Mouse (Mus musculus): ENCODE results near the gene Gm21897. TPM values are rescaled to one million over a fixed set of nuclear protein-coding genes. Genes with fewer than 3 reads are reported as not detected.
"Not testable (repeated sequence)": the region's sequence is repeated elsewhere in the genome, so short reads cannot be mapped to it uniquely, and the experiment has no call there.

Gene Gm21897
- not detected for total RNA-seq (2021)
- long read RNA-seq, experiment 1: 0 reads
- long read RNA-seq, experiment 2: 0 reads

GRCm38 (mm10) chr16:15317158-15317557 lies at the start of gene Gm21897:
Gene Gm21897 (plus strand): TSS chr16:15317458.
- DNase-seq (ENCODE audit: low spot score in 2 of 2); intact Hi-C loops (cut with DNase I): not testable (repeated sequence)

DNA sequence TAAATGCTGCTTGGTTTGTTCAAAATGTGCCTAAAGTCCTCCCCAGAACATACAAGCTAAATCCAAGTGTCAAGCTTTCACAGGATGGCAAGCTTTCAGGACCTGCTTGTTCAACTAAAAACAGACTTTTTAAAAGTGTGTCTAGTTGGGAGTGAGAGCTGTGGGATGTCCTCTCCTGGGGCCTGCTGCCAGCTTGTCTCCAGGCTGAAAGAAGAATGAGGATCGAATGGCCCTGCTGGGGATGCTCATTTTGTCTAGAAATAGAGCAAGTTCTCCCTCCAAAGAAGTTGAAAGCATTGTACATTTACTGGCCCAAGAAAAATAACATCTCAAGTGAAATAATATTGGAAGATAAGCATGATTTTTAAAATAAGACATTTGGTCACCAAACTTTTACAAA lies 45.0 kb upstream of the Gm21897 start:
- no peak for DNase-seq (ENCODE audit: low spot score in 2 of 2)
- intact Hi-C loops (cut with DNase I): no loop called here

DNA sequence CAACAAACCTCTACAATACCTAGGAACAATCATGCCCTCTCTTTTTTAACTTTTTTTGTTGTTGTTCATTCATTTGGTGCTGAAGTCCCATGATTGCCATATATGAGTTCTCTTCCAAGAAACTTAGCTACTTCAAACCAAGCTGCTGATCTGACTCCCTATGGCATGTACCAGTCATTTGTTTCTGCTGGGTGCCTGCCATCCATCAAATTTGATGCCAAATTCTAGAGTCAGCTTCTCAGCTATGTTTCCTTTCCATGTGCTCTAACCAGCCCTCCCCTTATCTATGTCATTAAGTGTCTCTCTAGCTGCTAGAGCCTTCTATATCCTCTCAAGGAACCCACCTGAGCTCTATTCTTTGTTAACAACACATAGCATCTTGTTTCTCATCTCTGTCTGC lies 39.8 kb upstream of the Gm21897 start:
- DNase-seq (ENCODE audit: low spot score in 2 of 2): no peak
- intact Hi-C loops (cut with DNase I): no loop called here

DNA sequence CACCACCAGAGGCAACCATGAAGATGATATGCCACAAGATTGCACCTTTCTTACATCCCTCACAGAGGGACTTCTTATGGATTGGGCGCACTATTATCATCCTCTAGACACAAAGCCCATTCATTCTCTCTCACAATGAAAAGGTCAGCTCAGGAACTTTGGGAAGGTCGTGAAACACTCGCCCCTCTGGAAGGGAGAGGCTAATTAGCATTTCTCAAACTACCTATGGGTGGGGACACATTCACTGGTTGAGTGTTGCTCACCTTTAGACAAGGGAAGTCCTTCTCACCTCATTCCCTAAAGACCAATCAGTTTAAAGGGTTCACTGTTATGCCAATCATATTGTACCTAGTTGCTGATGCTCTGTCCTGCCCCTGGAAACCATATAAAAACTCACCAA lies 24.2 kb upstream of the Gm21897 start:
- intact Hi-C loops (cut with DNase I): no loop called here
- no peak for DNase-seq (ENCODE audit: low spot score in 2 of 2)

DNA sequence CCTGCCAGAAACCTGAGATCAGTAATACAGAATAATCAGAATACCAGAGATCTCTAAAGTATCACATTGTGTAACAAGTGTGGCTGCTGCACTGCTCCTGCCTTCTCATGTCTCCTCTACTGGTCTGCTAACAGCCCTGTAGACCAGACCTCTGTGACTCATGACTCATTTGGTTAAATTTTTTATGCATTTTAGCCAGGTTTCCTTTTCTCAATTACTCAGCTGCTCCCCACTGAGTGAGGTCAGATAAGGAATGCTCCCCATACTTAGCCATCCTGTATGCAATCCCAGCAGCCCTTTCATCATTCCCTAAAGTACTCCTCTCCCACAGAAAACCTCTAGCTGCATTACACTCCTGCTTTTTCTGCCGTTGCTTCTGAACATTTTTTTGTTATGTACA lies 23.0 kb upstream of the Gm21897 start:
- DNase-seq (ENCODE audit: low spot score in 2 of 2): no peak
- intact Hi-C loops (cut with DNase I): no loop called here

- peak in 1 of 2 experiments; percentile 8 for DNase-seq (ENCODE audit: low spot score in 2 of 2)
- intact Hi-C loops (cut with DNase I): loop anchor here (5.0 kb wide), 1 partner anchor 593 kb away; no protein-coding TSS in a partner anchor
Observed at GRCm38 (mm10) chr16:15294911-15295659, 22.2 kb upstream of the Gm21897 start.

DNA sequence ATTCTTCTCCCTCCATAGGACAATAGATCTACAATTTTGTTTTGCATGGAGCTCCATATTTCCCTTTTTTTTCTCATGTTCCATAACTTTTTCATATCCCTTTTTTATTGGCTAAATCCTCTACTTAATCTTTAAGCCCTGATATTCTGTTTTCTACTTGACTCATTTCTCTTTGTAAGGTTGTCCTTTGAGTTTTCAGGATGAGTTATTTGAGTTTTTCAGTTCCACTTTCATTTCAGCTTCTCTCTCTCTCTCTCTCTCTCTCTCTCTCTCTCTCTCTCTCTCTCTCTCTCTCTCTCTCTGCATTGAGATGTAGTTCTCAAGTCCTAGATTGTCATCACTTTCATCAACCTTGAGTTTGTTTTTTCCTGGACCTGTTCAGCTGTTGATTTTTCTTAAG lies 17.3 kb downstream of the Gm21897 start:
- intact Hi-C loops (cut with DNase I): no loop called here
- no peak for DNase-seq (ENCODE audit: low spot score in 2 of 2)

DNA sequence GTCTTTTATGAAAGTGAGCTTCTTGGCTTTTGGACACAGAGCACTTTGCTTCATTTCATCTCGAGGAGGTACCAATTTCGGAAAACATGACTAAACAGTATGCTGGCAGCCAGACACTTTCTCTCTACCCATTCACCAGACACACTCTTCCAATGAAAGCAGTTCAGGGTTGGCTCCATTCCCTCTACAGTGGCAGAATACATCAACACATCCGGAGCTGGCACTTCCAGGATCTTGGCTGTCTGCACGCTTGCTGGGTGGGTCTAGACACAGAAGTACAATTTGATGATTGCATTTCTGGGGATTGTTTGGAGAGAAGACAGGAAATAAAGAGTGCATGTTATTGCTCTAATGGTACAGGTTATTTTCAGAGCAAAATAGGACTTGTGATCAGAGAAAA lies 21.8 kb downstream of the Gm21897 start:
- DNase-seq (ENCODE audit: low spot score in 2 of 2): peak in 1 of 2 experiments; percentile 38
- intact Hi-C loops (cut with DNase I): no loop called here

DNA sequence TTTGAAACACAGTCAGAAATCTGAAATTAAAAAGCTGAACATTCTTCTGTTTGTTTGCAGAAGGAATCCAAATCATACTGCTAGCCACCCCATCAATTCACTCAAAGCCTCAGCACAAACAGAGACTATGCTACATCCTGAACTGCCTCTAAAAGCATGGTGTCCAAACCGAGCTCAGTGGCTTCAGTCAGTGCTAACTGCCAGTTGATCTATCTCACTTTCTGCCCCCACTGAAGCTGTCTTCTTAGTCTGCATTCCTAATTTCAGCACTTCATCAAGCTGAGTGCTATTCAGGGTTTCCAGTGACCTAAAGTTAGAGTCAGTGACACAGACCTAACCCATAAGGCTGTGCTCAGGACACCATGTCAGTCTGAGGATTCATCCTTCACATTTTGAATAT lies 28.8 kb downstream of the Gm21897 start:
- DNase-seq (ENCODE audit: low spot score in 2 of 2): no peak
- intact Hi-C loops (cut with DNase I): no loop called here

GRCm38 (mm10) chr16:15349381-15349780 lies 32.1 kb downstream of the Gm21897 start:
- intact Hi-C loops (cut with DNase I): no loop called here
- DNase-seq (ENCODE audit: low spot score in 2 of 2): no peak

GRCm38 (mm10) chr16:15351301-15351700 lies 34.0 kb downstream of the Gm21897 start:
- intact Hi-C loops (cut with DNase I): no loop called here
- no peak for DNase-seq (ENCODE audit: low spot score in 2 of 2)

DNA sequence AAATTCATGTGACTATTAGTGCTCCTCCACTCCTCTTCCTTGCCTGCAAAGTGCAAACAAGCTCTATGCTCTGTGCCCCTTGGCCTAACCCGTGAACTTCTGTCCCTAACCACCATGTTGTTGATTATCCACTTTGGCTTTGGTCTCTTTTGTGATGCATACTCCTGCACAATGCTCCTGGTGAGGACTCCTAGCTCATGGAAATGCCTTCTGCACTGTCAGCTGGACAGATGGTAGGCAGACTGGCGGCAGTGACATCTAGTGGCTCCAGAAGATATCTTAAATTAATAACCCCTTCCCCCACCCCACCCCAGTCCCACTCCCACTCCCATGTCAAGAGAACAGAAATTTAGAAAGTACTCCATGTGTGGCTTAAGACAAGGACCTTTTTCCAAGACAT lies 35.1 kb downstream of the Gm21897 start:
- intact Hi-C loops (cut with DNase I): no loop called here

GRCm38 (mm10) chr16:15354901-15355300 lies 37.6 kb downstream of the Gm21897 start:
- intact Hi-C loops (cut with DNase I): no loop called here
- DNase-seq (ENCODE audit: low spot score in 2 of 2): peak in 1 of 2 experiments; percentile 38

More for the DNA sequence above, 35.1 kb downstream of the Gm21897 start:
- DNase-seq (ENCODE audit: low spot score in 2 of 2): no peak

GRCm38 (mm10) chr16:15355339-15355738 lies 38.1 kb downstream of the Gm21897 start:
- intact Hi-C loops (cut with DNase I): no loop called here
- DNase-seq (ENCODE audit: low spot score in 2 of 2): peak in 1 of 2 experiments; percentile 30

DNA sequence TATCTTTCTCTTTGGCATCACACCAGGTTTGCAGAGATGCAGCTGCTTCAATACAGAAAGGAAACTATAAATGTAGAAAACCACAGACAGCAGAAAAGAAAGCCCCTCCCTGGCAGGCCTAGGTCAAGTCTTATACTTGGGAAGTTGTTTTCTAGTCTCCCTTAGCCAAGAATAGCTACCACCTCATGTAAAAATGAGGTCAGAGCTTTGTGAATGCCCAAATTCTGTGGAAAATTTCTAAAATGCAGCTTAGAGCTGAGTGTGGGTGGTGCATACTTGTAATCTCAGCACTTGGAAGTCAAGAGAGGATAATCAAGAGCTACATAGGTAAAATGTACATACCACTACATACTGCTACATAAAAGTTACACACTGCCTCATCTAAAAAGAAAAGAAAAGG lies 40.5 kb downstream of the Gm21897 start:
- intact Hi-C loops (cut with DNase I): no loop called here
- DNase-seq (ENCODE audit: low spot score in 2 of 2): peak in 1 of 2 experiments; percentile 42

- intact Hi-C loops (cut with DNase I): no loop called here
- DNase-seq (ENCODE audit: low spot score in 2 of 2): no peak
Observed at GRCm38 (mm10) chr16:15359110-15359782, 42.0 kb downstream of the Gm21897 start.

DNA sequence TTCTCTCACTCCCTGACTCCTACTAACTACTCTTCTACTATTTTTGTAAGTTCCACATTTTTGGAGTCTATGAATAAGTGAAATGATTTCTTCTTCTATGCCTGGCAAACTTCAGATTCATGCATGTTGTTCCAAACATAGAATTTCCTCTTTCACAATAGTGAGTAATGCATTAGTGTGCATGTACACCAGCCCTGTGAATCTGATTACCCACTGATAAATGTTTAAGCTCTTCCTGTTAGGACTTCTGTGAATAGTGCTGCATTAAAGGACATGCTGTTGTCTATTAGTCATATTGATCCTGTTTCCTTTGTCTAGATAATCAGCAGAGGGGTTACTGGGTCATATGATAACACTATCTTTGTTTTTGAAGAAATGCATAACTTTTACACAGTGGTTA lies 43.6 kb downstream of the Gm21897 start:
- intact Hi-C loops (cut with DNase I): no loop called here
- DNase-seq (ENCODE audit: low spot score in 2 of 2): no peak
